Mouse (Mus musculus) bone marrow macrophage, adult 2 months (primary cell): ENCODE results near the gene Cldn19.

ENCODE experiments used
- CTCF ChIP-seq: IDR thresholded peaks from 2 replicates; pipeline ENCODE4 v1.5.1; 2012; ENCODE audit warnings: low read depth, mild to moderate bottlenecking, low read length, moderate library complexity
- POLR2A ChIP-seq: IDR thresholded peaks from 2 replicates; pipeline ENCODE4 v1.6.1; 2012; ENCODE audit warnings: mild to moderate bottlenecking, low read depth, low read length, borderline replicate concordance

- no peak for TF ChIP-seq POLR2A
- TF ChIP-seq CTCF, result no peak
Measured at GRCm38 (mm10) chr4:119239181-119239682, 16.0 kb upstream of the Cldn19 start.
